23 mouse cellular contexts compared by ENCODE assay signal in the genomic region with DNA sequence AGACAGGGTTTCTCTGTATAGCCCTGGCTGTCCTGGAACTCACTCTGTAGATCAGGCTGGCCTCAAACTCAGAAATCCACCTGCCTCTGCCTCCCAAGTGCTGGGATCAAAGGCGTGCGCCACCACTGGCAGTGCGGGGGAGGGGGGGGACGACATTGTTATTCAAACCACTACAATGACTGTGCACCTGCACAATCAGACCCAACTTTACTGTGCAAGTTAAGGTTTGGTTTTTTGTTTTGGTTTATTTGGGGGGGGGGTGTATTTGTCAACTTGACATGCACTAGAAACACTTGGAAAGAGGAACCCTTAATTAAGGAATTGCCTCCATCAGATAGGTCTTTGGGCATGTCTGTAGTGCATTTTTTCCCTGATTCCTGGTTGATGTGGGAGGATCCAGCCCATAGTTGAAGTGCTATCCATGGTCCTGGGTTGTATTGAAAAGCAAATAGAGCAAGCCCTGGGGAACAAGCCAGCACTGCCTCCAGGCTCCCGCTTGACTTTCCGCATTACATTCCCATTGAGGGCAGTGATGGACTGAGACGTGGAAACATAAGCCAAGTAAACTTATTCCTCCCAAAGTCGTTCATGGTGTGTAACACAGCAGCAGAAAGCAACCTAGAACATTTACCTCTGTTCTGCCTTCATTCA. TPM values are rescaled to one million over a fixed set of nuclear protein-coding genes. Genes with fewer than 3 reads are reported as not detected.
DNase-seq lines count a peak whose midpoint lies in the region; ATAC-seq and TF ChIP-seq lines count a peak whose summit lies in the region.
"Had no signal": no experiment of that assay in that cellular context is flagged by ENCODE, and none has a peak within 500 bp of the region (broad histone marks: within the 10 kb centered on the region; RNA-seq: fewer than 3 reads in every experiment).

No protein-coding gene starts in this region.

- H3K9ac ChIP-seq in lung, embryonic 14.5 days = no peak overlapping the region
- no peak overlapping the region for H3K9ac ChIP-seq in lung, postnatal 0 days (replicated peaks; ENCODE audit: low read depth)
- H3K9ac ChIP-seq: embryonic facial prominence, embryonic 12.5 days; forebrain, embryonic 15.5 days; hindbrain, embryonic 13.5 days had no signal

- TF ChIP-seq EP300 in lung, postnatal 0 days (IDR thresholded peaks at IDR 0.05) = no peak

- WGBS in lung, embryonic 14.5 days = 51% methylated on average over 8 of the region's 8 CpGs
- WGBS in lung, postnatal 0 days = 53% methylated on average over 8 of the region's 8 CpGs

- peak; percentile 20 for DNase-seq in lung, embryonic 14.5 days
- no peak for DNase-seq in lung, postnatal 0 days (ENCODE audit: low spot score)
- DNase-seq in ES-CJ7 (ENCODE audit: low read depth, low spot score) = peak; percentile 82
- DNase-seq in WW6 (ENCODE audit: low read depth, low spot score) = peak; percentile 36
- DNase-seq in adrenal gland, adult 18-20 months (ENCODE audit: low spot score in 2 of 2) = no peak
- no peak for DNase-seq in spleen, postnatal 36 days (ENCODE audit: low spot score in 2 of 2)
- DNase-seq: adrenal gland, postnatal 10 days; B cell, adult 2 months; cerebellum, adult 11-12 months; cerebellum, adult 9-10 months; cerebellum, postnatal 25 days; gastrocnemius, postnatal 14 days; heart, postnatal 10 days; kidney, adult 2 months had no signal

- ATAC-seq in lung, embryonic 14.5 days (ENCODE audit: insufficient read depth) = no peak
- no peak for ATAC-seq in lung, postnatal 0 days
- ATAC-seq: CD4-positive, CD25-positive, alpha-beta regulatory T cell, adult 4 months; forebrain, embryonic 15.5 days; hindbrain, postnatal 0 days; intestine, embryonic 16.5 days had no signal

- no peak overlapping the region for H3K27ac ChIP-seq in lung, embryonic 14.5 days (ENCODE audit: low read depth)
- H3K27ac ChIP-seq in lung, postnatal 0 days (ENCODE audit: low read length) = no peak overlapping the region
- H3K27ac ChIP-seq: embryonic facial prominence, embryonic 12.5 days; forebrain, embryonic 15.5 days; hindbrain, embryonic 13.5 days; hindbrain, postnatal 0 days had no signal

- 0 out of 2 replicates have a peak, but pooled peaks cover 1% of the 10 kb centered on the region for H3K4me1 ChIP-seq in lung, embryonic 14.5 days (ENCODE audit: insufficient read depth)
- no peaks in the 10 kb centered on the region; the same call in none of the 2 replicates for H3K4me1 ChIP-seq in lung, postnatal 0 days (ENCODE audit: insufficient read depth, low read depth, low read length)
- peaks cover 41% of the 10 kb centered on the region for H3K4me1 ChIP-seq in E14TG2a.4 (replicated peaks; ENCODE audit: low read depth, low read length)

- TF ChIP-seq CTCF in lung, embryonic 14.5 days (IDR thresholded peaks at IDR 0.05; ENCODE audit: low read depth) = no peak
- TF ChIP-seq CTCF in lung, postnatal 0 days (IDR thresholded peaks at IDR 0.05) = no peak
- no peak for TF ChIP-seq CTCF in E14TG2a.4 (conservative IDR thresholded peaks at IDR 0.05; ENCODE audit: low read length)

- H3K36me3 ChIP-seq in lung, embryonic 14.5 days (ENCODE audit: insufficient read depth) = 0 out of 2 replicates have a peak, but pooled peaks cover 2% of the 10 kb centered on the region
- H3K36me3 ChIP-seq in lung, postnatal 0 days (ENCODE audit: insufficient read depth, low read length) = no peaks in the 10 kb centered on the region
- no peaks in the 10 kb centered on the region for H3K36me3 ChIP-seq in E14TG2a.4 (ENCODE audit: insufficient read depth, low read length)
- H3K36me3 ChIP-seq: embryonic facial prominence, embryonic 12.5 days; forebrain, embryonic 15.5 days; hindbrain, embryonic 13.5 days had no signal

- no peak overlapping the region for H3K4me2 ChIP-seq in lung, embryonic 14.5 days
- no peak overlapping the region for H3K4me2 ChIP-seq in lung, postnatal 0 days (replicated peaks; ENCODE audit: low read depth, low read length)
- H3K4me2 ChIP-seq: embryonic facial prominence, embryonic 12.5 days; forebrain, embryonic 15.5 days; hindbrain, embryonic 13.5 days had no signal

- no peaks in the 10 kb centered on the region for H3K27me3 ChIP-seq in lung, embryonic 14.5 days (ENCODE audit: insufficient read depth, low read length)
- H3K27me3 ChIP-seq in lung, postnatal 0 days (replicated peaks; ENCODE audit: insufficient read depth, low read length) = no peaks in the 10 kb centered on the region
- peaks cover 5% of the 10 kb centered on the region; the same call in 1 of the 2 replicates for H3K27me3 ChIP-seq in E14TG2a.4 (ENCODE audit: insufficient read depth, low read length)
- H3K27me3 ChIP-seq: embryonic facial prominence, embryonic 12.5 days; forebrain, embryonic 15.5 days had no signal

- no peak overlapping the region for H3K4me3 ChIP-seq in lung, embryonic 14.5 days (ENCODE audit: low read depth, low read length)
- H3K4me3 ChIP-seq in lung, postnatal 0 days (ENCODE audit: low read depth, low read length) = no peak overlapping the region
- H3K4me3 ChIP-seq in E14TG2a.4 (replicated peaks; ENCODE audit: low read length) = peak overlapping the region; percentile 41; the same call in 1 of the 2 replicates
- H3K4me3 ChIP-seq: embryonic facial prominence, embryonic 12.5 days; forebrain, embryonic 15.5 days; hindbrain, embryonic 13.5 days had no signal

- no peaks in the 10 kb centered on the region for H3K9me3 ChIP-seq in lung, embryonic 14.5 days (ENCODE audit: low read depth, low read length)
- H3K9me3 ChIP-seq in lung, postnatal 0 days (ENCODE audit: low read length) = no peaks in the 10 kb centered on the region
- no peaks in the 10 kb centered on the region for H3K9me3 ChIP-seq in E14TG2a.4 (ENCODE audit: low read length)
- H3K9me3 ChIP-seq: embryonic facial prominence, embryonic 12.5 days; forebrain, embryonic 15.5 days; G1E; hindbrain, embryonic 13.5 days had no signal

RNA-seq across cellular contexts. Expression of a gene that starts 2.6 kb away (rescaled TPM):
- polyA plus RNA-seq in lung, embryonic 14.5 days (2014; fragmentation: Nextera tagmentation; extraction: Ambion mirVana) = 172 and 176 TPM in 2 replicates
- 93.7 and 109 TPM in 2 replicates for polyA plus RNA-seq in lung, postnatal 0 days (2015; fragmentation: Nextera tagmentation; extraction: Ambion mirVana)
- 100 to 1,000 TPM; 150 to 191 TPM for total RNA-seq in adrenal gland, adult 18-20 months (2021)

RNA-seq across cellular contexts. Expression of a gene that starts 59.7 kb away (rescaled TPM):
- polyA plus RNA-seq in lung, embryonic 14.5 days (2014; fragmentation: Nextera tagmentation; extraction: Ambion mirVana) = 0.05 TPM in 2 replicates
- polyA plus RNA-seq in lung, postnatal 0 days (2015; fragmentation: Nextera tagmentation; extraction: Ambion mirVana) = not detected in 2 replicates
- total RNA-seq in adrenal gland, adult 18-20 months (2021) = under 1 TPM in 1 of 2 experiments, not detected in 1; 0.06 TPM
- total RNA-seq: G1E; hematopoietic stem cell, adult 5-6 weeks had no signal
- polyA plus RNA-seq: CD4-positive, CD25-positive, alpha-beta regulatory T cell, adult 4 months; G1E had no signal

Comparison
In these comparisons a context has a peak if more than half of its experiments do, and no peak if none do; other contexts are left out.
1. DNase-seq: peak in lung, embryonic 14.5 days (single experiment), ES-CJ7 (single experiment) and WW6 (single experiment); none in lung, postnatal 0 days (single experiment), adrenal gland, adult 18-20 months (0 of 2) and spleen, postnatal 36 days (0 of 2).